Mouse (Mus musculus) frontal cortex, adult (tissue): ENCODE results near the gene Ptprd.

Experiments used
- ATAC-seq: cut with Nextera tagmentation; 2 replicates; pipeline ENCODE4 v1.9.2; 2017; ENCODE audit warnings: mild to moderate bottlenecking, moderate library complexity, mixed read lengths; ENCODE audit not compliant: low TSS enrichment

Gene Ptprd

GRCm38 (mm10) chr4:76652971-76653370 is 1558.8 kb downstream of the Ptprd start:
- no peak for ATAC-seq

GRCm38 (mm10) chr4:76621740-76622139 is 1590.0 kb downstream of the Ptprd start:
- peak; percentile 80 for ATAC-seq

GRCm38 (mm10) chr4:76616614-76617013 is 1595.1 kb downstream of the Ptprd start:
- ATAC-seq, result peak; percentile 53

- ATAC-seq, result peak; percentile 78
These were observed 1603.5 kb downstream of the Ptprd start for GRCm38 (mm10) chr4:76608246-76608645.

GRCm38 (mm10) chr4:76606808-76607207 is 1605.0 kb downstream of the Ptprd start:
- no peak for ATAC-seq

- ATAC-seq, result no peak
These were observed 1621.0 kb downstream of the Ptprd start for GRCm38 (mm10) chr4:76590722-76591121.

GRCm38 (mm10) chr4:76583025-76583424 is 1628.7 kb downstream of the Ptprd start:
- ATAC-seq, result peak; percentile 73

- ATAC-seq, result no peak
These were observed 1645.8 kb downstream of the Ptprd start for GRCm38 (mm10) chr4:76566006-76566405.

GRCm38 (mm10) chr4:76541769-76542168 is 1670.0 kb downstream of the Ptprd start:
- no peak for ATAC-seq

GRCm38 (mm10) chr4:76532926-76533325 is 1678.8 kb downstream of the Ptprd start:
- ATAC-seq, result 0 out of 2 replicates have a peak, but pooled peaks have one; percentile 41

- ATAC-seq, result peak; percentile 90
These were observed 1686.5 kb downstream of the Ptprd start for GRCm38 (mm10) chr4:76525281-76525680.

- ATAC-seq, result no peak
These were observed 1708.5 kb downstream of the Ptprd start for GRCm38 (mm10) chr4:76503279-76503601.

GRCm38 (mm10) chr4:76502575-76503278 is 1709.0 kb downstream of the Ptprd start:
- no peak for ATAC-seq

GRCm38 (mm10) chr4:76485848-76486247 is 1725.9 kb downstream of the Ptprd start:
- no peak for ATAC-seq

GRCm38 (mm10) chr4:76468366-76469100 is 1743.2 kb downstream of the Ptprd start:
- no peak for ATAC-seq

- ATAC-seq, result no peak
These were observed 1747.1 kb downstream of the Ptprd start for GRCm38 (mm10) chr4:76464682-76465081.

GRCm38 (mm10) chr4:76461336-76461735 is 1750.4 kb downstream of the Ptprd start:
- no peak; the same call in 1 of the 2 replicates for ATAC-seq

- no peak for ATAC-seq
These were observed 1751.2 kb downstream of the Ptprd start for GRCm38 (mm10) chr4:76460556-76460955.

- ATAC-seq, result no peak
These were observed 1752.1 kb downstream of the Ptprd start for GRCm38 (mm10) chr4:76459621-76460020.

- peak; percentile 51 for ATAC-seq
These were observed 1759.5 kb downstream of the Ptprd start for GRCm38 (mm10) chr4:76452286-76452685.

GRCm38 (mm10) chr4:76451019-76451552 is 1760.7 kb downstream of the Ptprd start:
- ATAC-seq, result no peak

- peak; percentile 45 for ATAC-seq
These were observed 1761.3 kb downstream of the Ptprd start for GRCm38 (mm10) chr4:76450351-76451018.
